Mouse (Mus musculus) kidney, postnatal 4 days (tissue): ENCODE data around the gene D5Ertd579e.

Experiments used
- DNase-seq, 2 experiments: peaks; one replicate each; pipeline ENCODE4 v3.0.0; 2021; ENCODE audit warnings: mixed read lengths in 2 of 2

D5Ertd579e gene

DNA sequence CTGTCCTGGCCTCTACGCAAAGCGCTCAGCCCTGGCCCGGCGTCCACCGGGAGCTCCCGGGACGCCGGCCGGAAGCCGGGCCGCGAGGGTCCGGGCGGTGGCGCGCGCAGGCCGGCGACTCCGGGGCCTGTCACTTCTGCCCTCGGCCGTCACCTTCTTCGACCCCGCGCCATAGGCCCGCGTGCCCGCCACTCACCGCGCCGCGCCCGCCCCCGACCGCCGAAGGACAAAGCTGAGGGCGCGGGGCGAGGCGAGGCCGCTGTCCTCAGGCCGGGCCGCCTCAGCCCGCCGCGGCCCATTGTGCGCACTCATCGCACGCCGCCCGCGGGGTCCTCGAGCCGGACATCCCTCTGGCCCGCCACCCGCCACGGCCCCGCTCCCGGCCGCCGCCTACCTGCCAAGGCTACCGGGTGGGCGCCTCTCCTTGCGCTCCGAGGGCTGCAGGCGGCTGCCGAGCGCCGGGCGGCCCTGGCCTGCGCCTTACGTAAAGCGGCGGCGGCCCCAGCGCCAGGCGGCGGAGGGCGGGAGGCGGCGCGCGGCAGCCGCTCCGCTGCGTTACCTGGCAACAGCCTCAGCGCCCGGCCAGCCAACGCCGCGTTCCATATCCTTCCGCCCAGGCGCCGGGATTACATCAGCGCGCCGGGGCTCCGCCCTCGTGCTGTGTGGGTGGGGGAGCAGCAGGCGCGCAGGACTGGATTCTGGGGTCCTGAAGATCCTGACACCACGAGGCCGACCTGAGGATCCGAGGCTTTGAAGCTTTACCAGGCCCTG lies at the start of gene D5Ertd579e:
TSS of gene D5Ertd579e (minus strand) at position 564 of the 771 bp plus-strand sequence.
- DNase-seq = peak; percentile 95 to 97

DNA sequence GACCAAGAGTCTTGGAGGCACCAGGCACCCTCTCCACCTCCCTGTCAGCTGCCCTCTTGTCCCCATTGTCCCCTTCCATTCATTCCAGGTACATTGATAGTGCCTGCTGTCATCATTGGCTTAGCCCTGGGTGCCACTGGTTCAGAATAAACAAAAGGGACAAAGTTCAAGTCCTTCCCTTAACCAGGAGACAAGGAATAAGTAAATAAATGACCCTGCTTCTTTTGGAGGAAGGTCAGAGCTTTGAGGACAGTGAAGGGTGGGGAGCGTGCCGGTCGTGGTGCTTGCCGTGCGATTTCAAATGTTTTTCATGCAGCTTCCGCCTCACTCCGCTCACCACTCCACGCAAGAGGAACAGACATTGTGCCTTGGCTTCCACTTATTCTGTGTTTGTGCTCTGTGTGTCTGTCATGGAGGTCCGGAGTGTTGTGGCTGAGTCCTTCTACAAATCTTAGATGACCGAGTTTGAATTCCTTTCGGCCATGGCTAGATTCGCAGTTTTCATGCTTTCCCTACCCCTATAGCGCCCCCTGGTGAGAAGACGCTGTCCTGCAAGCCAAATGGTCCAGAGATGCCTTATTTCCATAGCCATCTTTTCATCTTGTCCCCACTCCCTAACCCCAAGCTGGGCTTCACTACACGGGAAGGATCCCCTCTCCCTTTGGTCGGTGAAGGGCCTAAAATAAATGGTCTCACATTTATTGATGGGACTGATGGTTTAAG lies 46.5 kb upstream of the D5Ertd579e start:
- DNase-seq = peak; percentile 91 to 92

DNA sequence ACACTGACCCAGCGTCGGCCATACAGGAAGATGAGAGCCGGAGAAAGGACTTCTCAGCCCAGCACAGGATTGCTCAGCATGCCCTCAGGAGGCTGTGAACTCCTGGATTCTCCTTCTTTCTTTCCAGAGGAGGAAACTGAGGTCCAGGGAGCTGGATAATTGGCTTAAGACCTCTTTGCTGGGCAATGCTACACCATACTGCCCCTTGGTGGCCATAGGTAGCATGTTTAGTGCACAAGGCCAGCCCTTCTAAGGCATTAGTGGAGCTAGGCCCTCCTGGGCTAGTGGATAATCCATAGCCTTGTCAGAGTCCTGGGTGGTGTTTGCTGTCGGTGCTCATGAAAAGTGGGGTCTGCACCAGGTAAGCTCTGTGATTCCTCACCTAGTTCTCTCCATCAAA lies 44.0 kb upstream of the D5Ertd579e start:
- peak; percentile 51 to 63 for DNase-seq

DNA sequence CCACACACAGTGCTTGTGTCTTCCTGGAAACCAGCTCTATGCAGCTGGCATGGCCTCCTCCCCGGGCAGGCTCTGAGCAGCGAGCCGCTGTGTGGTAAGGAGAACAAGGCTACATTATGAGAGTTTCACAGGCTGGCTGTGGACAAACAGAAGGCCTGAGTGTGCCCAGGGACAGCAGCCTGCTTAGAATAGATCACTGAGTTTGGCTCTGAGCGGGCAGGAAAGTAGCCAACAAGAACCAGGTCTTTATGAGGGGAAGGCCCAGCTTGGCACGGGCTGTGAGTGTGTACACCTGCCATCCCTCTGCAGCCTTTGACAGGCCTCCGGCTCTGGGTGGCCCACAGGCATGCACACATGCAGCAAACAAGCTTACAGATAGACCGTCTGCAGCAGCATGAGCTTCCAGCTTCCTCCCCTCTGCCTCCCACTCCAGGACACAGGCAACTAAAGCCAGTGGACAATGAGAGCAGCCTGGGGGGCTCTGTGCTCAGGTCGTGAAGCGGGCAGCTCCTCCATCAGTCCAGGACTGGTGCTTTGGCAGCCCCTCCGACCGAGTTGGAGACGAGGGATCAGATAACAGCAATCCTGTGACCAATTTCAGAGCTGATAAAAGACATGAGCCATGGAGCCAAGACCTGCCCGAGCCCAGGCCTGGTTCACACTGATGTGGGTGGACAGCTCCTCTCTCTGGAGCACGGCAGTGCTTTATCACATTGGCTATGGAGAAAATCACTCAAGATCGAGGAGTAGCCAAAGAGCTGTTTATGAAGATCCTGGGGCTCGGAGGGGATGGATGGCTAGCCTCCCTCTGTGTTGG lies 43.2 kb upstream of the D5Ertd579e start:
- DNase-seq = no peak

DNA sequence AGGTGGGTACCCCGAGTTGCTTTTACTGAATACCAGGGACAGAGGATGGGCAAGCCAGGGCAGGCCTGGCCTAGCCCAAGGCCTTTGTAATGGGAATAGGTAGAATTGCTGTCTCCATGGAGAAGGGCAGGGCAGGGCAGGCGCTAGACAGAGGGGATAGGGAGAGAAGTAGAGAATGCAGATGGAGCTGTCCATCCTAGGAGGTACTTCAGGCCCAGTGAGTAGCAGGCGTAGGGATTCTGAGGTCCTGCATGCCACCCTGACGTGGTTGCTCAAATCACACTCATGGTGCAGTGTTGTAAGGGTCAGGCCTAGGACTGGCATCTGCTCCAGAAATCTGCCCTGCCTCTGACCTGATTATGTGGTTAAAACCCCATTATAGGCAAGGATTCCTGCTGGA lies 41.9 kb upstream of the D5Ertd579e start:
- DNase-seq = no peak

DNA sequence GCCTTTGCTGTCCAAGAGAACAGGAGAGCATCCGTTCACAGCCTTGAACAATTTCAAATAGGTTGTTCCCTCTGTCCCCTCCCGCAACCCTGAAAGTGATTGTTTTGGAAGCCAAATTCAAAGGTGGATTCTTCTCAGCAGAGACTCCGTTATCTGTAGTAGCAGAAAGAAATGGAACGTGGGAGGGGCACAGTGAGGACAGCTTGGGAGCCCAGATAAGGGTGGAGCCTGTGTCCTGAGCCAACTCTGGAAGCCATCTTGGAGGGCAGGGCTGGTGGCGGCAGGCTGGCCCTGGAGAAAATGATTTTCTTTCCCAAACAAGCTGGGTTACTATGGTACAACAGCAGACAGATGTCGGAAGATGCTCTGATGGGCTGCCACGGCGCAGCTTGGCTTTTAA lies 40.2 kb upstream of the D5Ertd579e start:
- DNase-seq = no peak

DNA sequence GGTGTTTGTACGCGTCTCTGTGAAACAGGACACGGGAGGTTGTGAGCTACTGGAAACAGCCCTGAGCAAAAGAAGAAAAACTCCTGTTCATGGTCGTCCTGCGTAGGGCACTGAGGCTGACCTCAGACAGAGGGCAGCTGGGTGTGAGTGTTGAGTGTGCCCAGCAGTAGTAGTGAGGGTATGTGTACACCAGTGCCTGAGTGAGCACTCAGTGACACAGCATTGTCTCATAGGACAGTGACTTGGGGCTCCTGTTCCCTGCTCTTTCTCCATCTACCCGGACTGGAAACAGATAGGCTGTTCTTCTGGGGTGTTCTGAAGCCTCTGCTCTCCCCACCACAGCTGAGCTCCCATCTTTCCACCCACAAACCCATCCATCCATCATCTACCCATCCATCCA lies 39.3 kb upstream of the D5Ertd579e start:
- DNase-seq = no peak

DNA sequence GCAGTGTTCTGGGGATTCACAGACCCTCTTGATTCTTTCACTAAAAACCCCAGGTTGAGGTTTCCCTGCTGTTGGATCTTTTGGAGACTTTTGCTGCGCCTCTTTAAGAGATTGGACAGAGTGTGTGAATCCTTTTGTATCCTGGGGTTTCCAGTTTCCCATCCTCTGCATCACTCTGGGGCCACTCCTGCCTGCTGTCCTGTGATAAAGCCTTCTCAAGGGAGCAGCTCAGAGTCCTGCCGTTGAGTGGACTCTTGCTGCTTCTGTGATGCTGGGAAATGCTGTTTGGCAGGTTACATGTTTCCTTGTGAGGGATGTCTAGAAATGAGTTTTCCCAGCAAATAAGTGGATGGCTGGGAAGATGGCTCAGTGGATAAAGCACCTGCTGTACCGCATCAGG lies 37.6 kb upstream of the D5Ertd579e start:
- DNase-seq = no peak

DNA sequence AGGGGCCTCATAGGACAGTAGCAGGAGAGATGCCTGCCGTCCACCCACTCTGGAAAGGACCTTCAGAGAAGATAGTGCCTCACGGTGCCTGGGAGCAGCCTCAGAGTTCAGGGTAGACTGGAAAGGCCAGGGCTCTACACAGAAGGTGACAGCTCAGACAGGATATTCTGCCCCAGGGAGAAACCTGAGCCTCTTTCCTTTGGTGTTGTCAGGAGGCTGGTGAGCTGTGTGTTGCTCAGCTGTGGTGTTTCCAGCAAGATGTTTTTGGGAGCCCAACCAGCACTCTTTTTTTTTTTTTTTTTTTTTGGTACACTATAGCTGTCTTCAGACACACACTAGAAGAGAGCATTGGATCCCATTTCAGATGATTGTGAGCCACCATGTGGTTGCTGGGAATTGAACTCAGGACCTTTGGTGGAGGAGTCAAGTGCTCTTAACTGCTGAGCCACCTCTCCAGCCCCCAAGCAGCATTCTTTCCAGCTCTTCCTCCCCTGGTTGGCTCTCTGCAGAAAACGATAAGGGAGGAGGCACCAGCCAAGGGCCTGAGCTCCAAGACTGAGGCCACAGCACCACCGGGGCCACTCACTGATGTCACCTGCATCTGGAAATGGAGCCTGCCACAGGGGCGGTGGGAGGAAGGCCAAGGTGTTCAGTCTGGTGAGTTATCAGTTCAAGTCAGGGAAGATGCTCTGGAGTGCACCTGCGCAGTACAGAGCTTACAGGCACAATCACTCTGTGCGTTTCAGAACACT lies 36.3 kb upstream of the D5Ertd579e start:
- DNase-seq = no peak

DNA sequence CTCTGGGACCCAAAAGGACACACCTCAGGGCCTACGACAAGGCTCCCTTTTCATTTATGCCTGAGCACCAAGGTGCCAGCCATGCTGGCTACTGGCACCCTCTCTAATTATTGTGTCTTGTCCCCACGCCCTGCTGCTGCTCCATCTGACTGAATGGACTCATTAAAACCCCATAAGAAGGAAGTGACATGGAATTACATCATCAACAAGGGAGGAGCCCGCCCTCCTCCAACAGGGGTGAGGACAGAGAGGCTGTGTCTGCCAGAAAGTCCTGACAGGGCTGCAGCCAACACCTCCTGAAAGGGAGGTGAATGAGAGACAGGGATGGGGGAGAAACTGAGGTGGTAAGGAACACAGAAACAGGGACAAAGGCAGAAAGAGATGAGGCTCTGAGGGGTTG lies 34.9 kb upstream of the D5Ertd579e start:
- no peak for DNase-seq

DNA sequence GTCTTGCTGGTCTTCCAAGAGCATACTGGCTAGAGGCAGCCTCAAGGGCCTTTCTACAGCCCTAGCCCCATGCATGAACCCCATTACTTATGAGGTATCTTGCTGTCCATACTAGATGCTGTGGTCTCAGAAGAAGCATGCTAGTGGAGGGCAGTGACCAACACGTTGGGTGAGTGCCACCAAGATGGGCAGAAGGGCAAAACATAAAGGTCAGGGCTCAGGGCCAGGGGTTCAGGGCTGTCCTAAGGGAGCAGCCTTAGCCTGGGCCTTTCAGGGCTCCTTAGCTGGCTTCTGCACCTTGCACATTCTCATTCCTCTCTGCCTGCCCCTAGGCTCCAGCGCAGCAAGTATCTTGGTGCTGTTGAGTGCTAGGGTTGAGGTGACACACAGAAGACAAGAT lies 34.1 kb upstream of the D5Ertd579e start:
- DNase-seq = no peak

DNA sequence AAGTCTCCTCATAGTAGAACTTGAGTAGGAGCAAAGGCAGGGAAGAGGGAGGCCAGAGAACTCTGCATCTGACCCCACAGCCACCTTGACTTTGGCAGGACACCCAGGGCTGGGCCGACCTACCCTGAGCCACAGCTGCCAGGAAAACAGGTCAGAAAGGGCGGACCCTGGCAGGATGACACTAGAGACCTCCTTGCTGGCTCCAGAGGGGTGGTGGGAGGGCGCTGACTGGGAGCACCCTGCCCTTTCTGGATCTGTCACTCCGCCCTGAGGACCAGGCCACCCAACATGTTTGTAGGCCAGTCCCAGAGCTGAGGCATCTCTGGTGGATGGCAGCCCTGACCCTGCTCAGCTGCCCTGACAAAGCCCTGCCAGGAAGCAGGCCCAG lies 33.3 kb upstream of the D5Ertd579e start:
- no peak for DNase-seq

DNA sequence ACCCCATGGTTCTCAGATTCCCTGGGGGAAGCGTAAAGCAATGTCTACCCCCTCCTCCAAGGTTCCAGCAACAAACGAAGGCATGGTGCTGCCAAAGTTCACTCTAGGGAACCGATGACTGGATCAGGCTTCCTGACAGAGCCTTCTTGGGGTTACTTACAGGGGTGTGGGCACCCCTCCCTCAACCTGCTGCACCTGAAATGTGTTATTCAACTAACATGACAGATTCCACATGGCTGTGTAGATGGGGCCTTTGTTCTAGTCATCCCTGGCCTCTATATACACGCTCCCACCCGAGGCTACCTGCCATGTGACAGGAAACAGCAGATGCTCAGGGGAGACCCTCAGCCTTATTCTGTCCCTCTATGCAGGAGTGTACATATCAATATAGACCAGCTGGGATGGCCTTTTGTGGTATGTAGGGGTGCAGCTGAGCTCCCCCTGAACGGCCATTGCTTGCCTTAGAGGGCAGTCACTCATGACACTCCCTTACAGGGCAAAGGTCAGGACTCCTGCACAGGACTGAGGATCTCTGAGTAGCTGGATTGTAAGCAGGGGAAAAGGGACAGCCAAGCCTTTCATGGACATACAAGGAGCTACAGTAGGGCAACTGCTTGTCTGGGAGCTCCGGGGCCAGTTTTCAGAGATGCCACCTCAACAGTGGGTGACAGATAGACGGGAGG lies 32.7 kb upstream of the D5Ertd579e start:
- no peak for DNase-seq

DNA sequence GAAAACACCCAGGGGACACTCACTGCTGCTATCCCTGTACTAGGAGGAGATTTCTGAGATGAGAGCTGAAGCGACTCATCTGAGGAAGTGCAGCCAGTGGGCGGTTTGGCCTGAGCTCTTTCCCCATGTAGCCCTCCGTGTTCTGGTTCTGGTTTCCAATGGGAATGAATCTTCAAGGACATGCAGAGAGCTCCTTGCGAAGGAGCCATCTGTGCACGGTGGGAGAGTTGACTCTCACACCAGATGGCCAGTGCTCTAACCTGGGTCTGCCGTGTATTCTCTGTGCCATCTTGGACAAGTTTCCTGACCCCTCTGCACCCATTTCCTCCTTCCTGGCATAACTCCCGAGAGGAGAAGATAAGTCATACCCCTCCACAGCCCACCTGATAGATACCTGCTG lies 32.0 kb upstream of the D5Ertd579e start:
- DNase-seq = no peak

DNA sequence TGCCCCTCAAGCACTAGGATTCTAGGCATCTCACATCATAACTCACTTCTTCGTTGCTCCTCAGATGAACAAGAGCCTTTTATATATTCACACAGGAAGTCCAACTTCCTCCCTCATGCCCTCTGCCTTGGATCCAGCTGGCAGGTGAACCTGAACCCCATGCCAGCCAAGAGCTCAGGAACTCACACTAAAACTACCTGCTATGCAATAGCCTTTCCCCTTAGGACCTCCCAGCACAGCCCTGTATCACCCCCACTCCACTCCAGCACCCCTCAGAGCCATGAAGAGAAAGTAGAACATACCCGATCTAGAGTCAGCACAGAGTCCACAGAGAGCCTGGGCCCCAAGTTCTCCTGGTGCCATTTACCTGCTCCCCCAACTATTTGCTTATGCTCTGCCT lies 31.3 kb upstream of the D5Ertd579e start:
- no peak for DNase-seq

DNA sequence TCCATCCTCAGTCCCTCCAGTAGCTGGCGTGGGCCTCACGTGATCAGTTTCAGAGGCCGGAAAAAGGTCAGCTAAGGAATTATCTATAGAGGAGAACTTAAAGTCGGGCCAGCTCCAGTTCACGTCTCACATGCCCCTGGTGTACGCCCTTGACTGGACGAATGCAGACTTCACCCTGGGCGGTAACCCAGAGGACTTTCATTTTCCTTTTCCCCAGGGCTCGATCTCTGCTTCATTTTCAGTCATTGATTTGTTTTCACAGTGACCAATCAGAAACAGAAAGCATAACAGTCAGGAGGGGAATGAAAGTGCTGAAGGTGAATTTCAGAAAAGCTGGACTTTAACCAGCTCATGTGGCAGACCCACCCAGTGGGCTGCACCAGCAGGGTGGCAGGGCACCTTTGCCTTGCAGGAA lies 30.6 kb upstream of the D5Ertd579e start:
- peak; percentile 21 to 46 for DNase-seq

DNA sequence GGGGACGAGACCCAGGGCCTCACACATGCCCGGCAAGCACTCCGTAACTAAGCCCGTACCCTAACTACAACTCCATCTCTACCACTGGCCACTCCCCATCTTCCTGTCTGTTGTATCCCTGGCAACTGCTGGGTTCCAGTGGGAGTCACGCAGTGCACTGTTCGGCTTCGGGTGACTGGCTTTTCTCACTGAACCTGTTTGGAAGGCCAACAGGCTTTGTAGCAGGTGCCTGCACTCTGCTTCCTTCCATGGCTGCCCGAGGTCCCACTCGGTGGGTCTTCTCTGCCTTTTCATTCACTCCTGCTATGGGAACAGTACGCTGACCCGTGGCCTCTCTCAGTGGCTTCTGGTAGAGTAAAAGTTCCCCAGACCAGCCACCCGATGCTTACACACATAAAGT lies 30.0 kb upstream of the D5Ertd579e start:
- peak; percentile 42 to 54 for DNase-seq

DNA sequence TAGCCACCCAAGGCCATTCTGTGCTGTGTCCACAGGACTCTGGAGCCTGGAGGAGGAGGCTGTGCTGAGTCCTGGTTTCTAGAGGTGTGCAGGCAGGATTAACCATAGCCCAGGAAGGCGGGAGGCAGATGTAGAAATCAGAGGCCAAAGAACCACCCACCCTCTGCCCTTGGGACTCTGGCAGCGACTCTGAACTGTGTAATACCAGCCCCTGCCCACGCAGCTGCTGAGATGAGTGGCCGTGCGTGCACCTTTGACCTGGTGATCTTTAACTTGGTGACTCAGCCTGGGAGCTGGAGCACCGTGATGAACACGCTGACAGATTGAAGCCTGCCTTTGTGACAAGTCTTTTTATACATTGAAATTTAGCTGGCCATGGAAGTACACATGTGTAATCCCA lies 28.4 kb upstream of the D5Ertd579e start:
- peak; percentile 26 to 60 for DNase-seq

DNA sequence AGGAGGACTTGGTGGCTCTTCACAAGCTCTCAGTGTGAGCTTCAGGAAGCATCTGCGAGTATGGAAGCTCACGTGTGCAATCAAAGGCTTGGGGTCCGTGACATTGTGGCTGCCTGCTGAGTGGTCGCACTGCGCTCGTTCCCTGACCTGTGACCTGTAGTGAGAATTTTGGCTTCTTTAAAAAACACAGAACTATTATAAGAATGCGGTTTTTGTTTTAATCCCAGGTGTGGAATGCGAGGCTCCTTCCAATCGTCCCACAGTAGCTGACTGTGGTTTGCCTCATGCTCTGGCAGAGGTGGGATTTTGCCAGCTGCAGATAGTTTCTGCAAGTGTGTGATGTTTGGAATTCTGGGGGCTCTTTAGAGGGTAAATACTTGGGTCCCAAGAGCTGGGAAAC lies 27.5 kb upstream of the D5Ertd579e start:
- no peak for DNase-seq

DNA sequence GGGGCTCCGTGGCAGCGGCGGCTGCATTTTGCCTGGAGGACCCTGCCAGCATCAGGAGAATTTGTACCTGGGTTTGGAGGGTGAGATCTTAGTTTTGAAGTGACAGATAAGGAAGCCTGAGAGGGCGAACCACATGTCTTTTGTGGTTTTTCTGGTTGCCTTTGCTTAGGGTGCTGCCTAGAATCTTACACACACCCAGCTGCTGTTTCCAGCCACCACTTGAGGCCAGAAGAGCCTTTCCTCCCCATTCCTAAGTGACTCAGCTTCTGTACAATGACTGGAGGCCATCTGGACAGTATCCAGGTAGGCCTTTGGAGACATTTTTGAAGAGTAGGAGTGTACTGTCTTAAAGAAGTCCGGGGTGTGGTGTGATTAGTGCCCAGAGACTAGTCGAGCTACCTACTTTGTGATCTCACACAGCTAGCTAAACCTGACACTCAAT lies 26.6 kb upstream of the D5Ertd579e start:
- no peak for DNase-seq

DNA sequence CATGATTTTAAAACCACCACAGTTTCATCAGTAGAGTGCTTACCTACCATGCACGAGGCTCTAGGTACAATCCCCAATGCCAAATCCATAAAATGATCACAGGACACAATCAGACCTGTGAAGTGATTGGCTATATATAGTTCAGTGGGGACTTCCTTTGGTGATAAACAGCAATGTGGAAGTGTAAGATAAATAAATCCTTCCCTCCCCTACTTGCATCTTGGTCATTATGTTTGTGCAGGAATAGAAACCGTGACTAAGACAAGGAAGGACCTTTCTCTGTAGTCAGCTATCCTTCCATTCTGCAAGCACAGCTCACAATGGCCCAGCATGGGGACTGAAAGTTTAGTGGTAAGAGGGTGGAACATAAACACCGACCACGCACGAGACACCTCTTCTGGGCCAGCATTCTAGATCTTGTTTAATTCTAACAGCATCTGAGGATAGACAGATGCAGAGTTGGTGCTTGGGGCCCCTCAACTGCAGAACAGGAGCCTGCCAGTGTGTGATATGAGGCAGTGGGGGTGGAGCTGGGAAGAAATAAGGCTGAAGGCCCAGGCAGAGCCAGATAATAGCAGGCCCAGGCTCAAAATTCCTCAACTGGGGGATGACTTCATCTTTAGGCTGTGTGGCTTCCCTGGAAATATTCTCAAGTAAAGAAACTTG lies 25.0 kb upstream of the D5Ertd579e start:
- DNase-seq = no peak

DNA sequence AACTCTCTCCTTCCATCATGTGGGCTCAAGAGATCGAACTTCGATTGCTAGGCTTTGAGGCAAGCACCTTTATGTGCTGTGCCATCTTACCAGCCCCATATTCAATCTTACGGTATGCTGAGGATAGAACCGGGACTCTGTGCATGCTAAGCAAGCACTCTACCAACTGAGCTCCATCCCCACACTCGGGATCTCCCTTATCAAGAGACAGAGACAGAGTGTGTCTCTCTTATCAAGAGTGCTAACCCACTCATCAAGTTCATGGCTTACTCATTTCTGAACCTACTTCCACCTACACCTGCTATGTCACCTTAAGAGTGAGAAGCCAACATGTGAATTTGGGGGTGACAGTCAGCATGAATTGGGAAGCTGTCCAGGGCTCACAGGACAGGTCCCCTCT lies 24.4 kb upstream of the D5Ertd579e start:
- DNase-seq = no peak
